Mouse (Mus musculus) kidney, adult 11 months (tissue): ENCODE results near the gene Tomm6.
A peak's percentile ranks its signal among the peaks of the same experiment; 100 is the strongest.
"Not testable (repeated sequence)": the region's sequence is repeated elsewhere in the genome, so short reads cannot be mapped to it uniquely, and the experiment has no call there.

Experiments
- DNase-seq: peaks from one replicate; pipeline ENCODE4 v3.0.0; 2022

Gene Tomm6

DNA sequence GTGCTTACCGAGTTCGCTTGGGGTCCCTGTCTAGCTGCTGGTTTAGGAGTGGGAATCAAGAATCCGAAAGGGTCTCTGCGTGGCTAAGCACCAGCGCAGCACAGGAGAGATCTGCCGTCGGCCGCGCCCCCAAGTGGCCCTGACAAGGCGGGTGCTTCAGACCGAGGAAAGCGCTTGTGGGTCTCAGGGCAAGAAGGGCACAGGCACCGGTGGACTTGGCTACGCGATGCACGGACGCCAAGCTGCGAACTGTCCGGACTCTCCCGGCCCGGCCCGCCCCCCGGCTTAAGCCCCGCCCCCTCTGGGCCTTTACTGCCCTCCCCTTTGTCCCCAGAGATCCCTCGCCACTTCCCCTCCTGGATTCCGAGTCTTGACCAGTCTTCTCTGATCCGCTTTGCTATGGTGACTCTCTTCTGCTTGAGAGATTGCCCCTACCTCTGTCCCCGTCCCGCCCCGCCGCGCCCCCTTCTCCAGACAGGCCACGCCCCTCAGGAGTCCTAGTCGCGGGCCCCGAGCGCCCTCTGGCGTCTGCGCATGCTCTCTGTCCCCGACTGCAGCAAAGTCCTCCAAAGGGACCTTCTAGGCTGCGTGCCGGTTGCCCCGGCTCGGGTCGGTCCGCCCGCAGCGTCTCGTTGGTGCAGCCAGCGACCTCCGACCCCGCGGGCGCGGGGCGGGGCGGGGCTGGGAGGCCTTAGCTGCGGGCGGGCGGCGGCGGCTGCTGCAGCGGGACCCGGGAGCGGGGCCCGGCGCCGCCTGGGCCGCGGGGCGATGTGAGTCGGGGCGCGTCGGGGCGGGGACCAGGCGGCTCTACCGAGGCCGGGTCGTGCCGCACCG is 6.5 kb upstream of the Tomm6 start, which contains the start of gene Prickle4:
Prickle4 (minus strand) TSS at position 234 of the 834 bp plus-strand sequence.
- peak; percentile 97 for DNase-seq

DNA sequence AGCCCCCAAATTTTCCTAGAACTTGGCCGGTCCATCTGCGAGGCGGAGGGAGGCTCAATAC is 6.1 kb upstream of the Tomm6 start, which contains the start of gene Gm21981:
Gm21981 (minus strand) TSS at position 14 of the 61 bp plus-strand sequence.
- DNase-seq = no peak

DNA sequence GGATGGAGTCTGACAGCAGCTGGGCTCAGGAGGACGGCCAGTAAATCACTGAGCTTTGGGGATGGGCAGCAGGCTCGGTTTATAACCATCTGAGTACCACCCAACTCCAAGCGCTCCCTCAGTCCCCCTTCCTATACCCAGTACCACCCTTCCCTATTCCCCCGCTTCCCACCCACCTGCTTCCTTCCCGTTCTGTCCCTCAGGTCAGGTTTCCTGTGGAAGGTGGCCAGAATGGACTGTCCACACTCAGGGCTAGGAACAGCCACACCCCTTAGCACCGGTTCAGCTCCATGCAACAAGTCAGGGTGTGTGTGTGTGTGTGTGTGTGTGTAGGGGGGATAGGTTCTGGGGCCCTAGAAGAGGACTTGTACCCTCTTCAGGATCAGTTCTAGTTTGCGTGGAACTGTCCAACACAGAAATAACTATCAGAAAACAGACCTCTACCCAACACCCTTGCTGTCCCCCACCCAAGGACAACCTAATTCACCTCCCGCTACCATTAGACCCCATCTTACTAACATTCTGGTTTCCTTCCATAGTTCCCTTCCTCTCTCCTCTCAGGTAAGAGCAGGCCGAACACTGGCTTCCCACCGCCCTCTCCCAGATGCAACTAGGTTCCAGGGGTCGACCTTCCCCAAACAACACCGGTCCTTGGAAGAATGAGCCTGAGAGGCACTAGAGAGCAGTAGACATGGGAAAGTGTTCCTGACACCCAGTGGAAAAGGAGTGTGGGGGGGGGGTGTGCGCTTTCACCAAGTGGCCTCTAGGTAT is 5.7 kb upstream of the Tomm6 start:
- peak; percentile 44 for DNase-seq

DNA sequence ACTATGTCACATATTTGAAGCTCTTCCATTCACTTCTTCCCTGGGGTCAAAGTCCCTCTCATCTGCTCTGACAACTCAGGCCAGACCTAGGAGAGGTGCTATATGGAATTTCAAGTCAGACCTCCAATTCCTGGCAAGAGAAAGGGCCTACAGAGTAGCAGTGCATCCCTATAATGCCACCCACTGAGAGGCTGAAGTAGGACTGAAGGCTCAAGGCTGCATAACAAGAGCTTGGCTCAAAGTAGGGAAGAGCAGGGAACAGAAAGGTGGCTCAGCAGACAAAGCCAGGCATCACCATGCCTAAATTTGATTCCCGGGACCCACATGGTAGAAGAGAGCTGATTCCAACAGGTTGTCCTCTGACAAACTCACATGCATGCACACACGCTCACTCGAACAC is 3.5 kb upstream of the Tomm6 start:
- DNase-seq = no peak

DNA sequence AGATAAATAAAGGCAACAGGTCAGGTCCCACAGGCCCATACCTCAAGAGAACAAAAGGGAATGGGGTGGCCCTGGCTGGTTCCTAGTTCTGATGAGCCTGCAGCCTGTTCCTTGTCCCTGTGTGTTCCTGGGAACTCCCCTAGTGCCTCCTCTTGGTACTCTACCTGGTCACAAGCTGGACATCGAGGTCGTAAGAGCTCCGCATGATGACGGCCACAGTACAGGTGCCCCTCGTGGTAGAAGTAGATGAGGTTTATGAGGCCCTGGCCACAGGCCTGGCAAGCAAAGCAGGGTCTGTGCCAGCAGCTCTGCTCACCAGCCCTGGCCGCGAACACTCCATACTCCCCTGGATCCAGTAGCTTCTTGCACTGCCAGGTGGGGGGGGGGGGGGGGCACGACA is 1.7 kb upstream of the Tomm6 start:
- DNase-seq = no peak

DNA sequence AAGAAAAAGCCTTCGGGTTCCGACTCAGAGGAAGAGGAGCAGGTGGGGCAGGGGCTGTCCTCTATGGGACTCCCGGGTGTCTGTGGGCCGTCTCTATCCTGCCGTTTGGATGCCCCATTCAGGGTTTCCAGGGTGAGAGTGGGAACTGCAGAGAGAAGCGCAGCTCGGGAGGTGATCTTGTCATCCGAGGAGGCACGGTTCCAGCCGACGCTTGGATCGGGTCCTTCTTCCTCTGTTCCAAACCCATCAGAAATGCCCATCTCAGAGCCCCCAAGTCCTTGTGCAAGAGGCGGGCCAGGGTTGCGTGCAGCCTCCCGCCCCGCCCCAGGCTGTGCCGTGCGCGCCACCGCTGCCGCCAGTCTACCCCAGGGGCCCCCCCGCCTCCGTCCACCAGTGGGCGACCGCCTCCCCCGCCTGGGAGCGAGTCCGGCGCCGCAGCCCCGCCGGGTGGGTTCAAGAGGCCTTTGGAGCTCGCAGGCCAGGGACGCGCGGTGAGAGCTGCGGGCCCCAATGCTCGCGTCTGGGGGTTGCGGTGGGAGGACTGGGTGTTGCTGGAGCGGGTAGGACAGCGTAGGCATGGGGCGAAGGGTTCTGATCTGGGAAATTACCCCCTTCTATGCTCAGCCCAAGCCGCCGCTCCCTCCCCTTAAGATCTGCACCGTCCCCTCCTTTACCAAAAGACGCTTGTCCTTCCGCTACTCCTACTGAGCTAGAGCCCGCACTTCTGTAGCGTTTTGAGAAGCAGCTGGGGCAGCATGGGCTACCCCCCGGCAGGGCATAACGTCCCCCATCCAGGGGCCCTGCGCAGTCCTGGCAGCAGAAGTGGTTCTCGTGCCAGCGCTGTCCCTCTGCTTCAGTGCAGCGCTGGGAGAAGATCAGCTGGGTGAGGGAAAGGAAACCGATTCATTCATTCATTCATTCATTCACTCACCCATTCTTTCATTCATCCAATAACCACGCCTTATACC is 706 bp upstream of the Tomm6 start, which contains the start of gene Frs3:
Frs3 (plus strand) TSS at position 423 of the 968 bp plus-strand sequence.
- DNase-seq = peak; percentile 46

DNA sequence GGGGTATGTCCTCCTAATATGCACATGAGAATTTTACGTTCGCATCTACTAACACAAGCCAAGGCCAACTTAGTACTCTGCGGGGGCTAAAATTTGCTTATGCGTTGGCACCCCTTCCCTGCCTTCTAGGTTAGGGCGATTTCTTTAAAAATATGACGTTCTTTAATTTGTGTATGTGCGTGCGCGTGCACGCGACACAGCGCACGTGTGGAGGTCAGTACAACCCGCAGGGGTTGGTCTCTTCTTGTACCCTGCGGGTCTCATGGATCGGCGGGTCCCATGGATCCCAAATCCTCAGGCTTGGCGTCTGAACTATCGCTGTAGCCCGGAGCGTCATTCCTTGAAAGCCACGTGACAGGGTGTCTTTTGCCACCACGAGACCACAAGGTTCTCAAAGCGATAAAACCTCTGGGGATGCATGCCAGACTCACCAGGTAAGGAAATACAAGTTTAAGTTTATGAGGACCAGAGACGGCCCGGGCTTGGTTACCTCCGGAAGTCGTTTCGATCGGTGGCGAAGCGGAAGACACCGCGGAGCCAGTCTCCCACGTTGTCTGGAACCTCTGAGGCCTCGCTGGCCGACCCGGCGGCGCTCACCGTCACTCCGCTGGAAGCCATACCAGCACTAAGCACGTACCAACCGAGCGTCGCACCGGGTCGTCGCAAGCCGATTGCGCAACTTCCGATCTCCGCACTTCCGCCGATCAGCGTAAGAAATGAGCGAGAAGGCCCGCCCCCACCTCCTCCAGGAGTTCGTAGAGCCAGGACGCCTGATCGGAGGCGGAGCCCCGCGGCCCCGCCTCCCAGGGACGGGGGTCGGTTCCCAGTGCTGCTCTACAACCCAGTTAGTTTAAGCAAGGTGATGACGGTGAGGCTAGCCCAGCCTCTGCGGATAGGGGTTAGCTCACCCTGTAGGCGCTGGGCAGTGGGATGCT is 510 bp downstream of the Tomm6 start:
- peak; percentile 95 for DNase-seq

DNA sequence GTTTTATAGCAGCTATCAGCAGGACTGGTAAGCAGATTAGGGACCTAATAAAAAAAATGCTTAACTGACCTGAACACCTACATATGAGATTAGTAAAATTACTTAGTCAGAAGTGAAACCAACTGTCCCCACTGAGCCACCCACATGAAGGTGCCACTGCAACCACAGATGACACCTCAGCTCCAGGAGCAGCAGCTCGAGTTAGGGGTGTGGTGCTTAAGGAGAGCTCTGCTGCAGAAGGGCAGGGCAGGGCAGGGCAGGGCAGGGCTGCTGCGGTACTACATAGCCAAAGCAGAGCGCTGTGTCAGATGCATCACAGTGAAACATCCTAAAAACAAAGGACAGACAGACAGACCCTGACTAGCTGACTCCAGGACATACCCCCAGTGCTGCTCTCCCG is 5.3 kb downstream of the Tomm6 start:
- no peak for DNase-seq

DNA sequence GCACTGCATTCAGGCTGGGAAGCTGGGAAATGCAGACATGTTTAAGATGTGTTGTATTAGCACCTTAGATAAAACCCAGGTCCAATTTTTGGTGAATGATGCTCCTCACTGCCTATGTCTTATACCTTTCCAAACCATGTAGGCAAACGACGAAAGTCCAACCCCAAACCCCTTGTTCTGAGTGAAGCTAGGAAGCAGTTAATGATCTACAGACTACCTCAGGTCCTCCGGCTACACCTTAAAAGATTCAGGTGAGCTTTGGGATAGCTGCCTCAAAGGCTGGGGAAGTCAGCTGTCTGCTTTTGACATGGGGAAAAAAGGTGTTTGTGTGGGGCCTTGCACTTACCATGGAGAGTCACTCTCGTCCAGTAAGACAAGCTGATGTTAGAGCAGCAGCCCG is 9.5 kb downstream of the Tomm6 start:
- no peak for DNase-seq

DNA sequence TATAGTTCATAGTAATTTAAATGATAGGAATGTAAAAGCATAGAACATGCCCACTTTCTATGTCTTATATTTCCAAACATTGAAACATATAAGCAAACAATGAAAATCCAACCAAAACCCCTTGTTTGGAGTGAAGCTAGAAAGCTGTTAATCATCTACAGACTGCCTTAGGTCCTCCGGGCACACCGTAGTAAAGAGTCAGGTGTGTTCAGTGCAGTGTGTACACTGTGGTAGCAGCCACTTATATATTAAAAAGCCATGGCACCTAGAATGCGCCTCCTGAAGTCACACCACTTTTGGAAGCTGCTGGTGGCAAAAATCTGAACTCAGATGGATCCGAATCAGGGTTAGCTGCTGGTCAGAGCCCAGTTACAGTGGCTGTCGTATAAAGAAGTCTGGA is 9.9 kb downstream of the Tomm6 start:
- no peak for DNase-seq

DNA sequence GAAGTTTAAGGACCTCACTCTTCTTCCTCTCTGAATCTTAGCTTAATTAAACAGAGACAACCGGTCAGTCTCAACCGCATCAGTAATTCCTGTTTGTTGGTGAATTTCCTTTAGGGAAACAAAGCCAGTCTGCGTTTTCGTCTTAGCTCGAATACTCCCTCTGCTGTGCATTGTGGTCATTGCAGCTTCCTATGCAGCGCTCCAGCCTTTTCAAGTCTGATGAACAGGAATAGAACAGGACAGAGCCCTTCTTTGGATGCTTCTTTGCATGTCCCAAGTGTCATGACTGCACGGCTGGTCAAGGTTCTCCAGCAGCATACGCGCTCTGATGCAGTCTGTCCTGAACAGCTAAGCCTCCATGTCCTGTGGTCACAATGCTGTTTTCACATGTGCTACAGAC is 11.6 kb downstream of the Tomm6 start:
- peak; percentile 49 for DNase-seq

DNA sequence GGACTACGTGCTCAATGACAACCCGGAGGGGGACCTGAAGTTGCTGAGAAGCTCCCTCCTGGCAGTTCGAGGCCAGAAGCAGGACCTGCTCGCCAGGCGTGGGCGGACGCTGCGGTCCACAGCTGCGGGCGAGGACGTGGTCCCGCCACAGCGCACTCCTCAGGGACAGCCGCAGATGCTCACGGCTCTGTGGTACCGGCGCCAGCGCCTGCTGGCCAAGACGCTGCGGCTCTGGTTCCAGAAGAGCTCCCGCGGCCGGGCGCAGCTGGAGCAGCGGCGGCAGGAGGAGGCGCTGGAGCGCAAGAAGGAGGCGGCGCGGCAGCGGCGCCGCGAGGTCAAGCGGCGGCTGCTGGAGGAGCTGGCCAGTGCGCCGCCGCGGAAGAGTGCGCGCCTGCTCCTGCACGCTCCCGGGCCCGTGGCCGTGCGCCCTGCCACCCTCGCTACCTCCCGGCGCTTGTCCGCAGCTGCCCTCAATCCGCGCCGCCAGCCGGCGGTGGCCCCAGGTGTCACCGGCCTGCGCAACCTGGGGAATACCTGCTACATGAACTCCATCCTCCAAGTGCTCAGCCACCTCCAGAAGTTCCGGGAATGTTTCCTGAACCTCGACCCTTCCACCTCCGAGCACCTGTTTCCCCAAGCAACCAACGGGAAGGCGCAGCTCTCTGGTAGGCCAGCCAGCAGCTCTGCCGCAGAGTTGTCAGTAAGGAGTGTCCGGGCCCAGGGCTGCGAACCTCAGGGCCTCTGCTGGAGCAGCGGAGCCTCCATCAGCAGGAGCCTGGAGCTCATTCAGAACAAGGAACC is 15.7 kb downstream of the Tomm6 start:
- DNase-seq = peak; percentile 64

DNA sequence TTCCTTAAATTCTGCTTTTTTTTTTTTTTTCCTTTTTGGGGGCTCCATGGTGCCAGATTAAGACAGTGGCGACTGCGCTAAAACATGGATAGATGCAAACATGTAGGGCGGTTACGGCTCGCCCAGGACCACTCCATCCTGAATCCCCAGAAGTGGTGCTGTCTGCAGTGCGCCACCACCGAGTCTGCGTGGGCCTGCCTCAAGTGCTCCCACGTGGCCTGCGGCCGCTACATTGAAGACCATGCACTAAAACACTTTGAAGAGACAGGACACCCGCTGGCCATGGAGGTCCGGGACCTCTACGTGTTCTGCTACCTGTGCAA is 16.2 kb downstream of the Tomm6 start:
- no peak for DNase-seq

DNA sequence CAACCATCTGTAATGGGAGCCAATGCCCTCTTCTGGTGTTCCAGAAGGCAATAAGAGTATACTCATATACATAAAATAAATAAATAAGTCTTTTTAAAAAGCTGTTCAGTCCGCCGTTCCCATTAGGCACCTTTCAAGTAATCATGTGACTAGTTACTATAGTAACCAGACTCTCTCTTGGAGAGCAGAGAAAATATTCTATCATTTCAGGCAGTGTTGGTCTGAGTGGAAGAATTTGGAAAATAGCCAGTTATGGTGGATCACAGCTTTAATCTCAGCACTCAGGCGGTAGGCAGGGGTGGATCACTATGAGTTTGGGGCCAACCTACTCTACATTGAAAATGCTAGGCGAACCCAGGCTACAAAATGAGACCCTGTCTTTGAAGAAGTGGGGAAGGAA is 19.0 kb downstream of the Tomm6 start:
- DNase-seq = no peak

DNA sequence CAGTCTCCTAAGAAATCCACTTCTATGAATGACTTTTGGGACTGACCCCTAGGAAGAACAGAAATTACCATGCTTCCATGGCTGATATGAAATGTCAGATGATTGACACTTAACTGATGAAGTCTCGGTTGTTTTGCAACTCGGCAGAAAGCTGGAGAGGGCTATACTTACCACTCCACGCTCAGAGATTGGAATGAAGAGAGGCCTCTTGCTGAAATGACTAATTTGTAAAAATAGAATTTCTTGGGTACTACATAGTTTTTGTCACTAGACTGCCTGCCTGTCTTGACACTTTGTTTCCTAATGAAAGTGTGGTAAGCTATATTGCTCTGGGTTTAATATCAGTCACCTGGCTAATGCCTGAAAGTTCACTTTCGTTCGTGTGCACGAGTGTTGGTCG is 23.7 kb downstream of the Tomm6 start:
- no peak for DNase-seq

DNA sequence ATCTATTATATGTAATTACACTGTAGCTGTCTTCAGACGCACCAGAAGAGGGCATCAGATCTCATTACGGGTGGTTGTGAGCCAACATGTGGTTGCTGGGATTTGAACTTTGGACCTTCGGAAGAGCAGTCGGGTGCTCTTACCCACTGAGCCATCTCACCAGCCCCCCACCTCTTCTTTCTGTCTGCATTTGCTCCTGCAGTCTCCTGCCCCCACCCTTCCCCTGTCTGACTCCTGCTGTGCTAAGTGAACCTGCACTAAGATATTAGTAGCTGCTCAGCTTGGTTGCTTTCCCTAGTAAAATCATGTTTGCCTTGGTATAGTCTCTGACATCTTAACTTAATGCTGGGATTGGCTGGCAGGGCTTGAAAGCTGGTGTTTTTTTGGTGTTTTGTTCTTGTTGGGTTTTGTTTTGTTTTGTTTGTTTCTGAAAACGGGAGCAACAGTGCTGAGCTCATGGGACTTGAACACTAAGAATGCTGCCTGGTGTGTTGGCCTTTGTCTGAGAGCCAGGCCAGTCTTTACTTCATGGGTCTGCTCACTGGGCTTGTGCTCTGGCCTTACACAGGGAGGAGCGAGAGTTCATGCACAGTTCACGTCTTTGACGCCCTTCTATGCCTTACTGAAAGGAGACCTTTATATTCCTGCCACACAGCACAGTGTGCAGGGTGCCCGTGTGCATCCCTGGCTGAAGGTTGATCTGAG is 25.0 kb downstream of the Tomm6 start:
- DNase-seq = no peak

DNA sequence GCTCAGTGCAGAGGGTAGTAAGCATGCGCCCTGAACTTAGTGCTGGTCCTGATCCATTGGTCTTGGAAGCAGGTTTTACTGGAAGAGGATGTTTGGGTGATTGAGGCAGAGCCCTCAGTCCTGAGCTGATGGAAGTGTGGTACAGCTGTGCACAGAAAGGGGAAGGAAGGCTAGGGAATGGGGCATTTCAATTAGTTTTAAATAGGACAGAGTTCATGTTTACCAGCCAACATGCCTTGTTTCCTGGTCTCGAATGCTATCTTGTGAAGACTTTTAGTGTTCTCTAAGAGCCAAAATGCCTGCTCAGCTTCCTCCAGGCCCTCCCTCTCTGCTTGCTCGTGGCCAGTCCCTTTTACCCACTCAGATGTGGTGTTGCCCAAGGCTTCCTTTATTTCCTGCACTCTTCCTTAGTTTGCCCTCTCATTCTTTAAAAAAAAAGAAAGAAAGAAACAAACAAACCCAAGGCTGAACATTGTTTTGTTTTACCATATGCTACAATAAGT is 29.4 kb downstream of the Tomm6 start:
- no peak for DNase-seq

DNA sequence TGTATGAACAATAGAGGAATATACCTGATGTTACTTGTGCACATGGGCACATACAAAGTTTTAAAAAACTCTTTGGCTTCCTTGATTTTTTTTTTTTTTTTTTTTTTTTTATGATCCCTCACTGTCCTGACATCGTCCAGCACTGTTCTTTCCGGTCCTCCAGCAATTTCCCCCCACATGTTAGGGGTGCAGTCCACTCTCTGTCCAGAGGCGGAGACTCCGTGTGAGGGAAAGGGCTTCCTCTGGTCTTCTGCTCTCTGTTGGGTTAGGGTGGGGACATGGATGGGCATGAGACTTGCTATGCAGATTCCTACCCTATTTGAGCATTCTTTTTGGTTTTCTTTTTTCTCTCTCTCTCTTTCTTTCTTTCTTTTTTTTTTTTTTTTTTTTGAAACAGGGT is 30.3 kb downstream of the Tomm6 start:
- DNase-seq = no peak

DNA sequence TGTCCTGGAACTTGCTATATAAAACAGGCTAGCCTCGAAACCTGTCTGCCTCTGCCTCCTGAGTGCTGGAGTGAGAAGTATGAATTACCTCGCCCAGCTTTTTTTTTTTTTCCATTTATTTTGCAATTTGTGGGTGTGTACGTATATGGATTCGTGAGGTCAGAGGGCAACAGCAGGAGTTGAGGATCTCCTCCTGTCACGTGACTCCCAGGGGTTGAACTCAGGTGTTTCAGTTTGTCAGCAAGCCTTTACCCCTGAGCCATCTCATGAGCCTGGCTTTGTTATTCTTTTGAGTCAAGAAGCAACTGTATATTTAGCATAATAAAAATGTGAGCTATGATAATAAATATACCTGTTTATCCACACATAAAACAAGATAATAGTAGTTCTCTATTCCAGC is 32.5 kb downstream of the Tomm6 start:
- DNase-seq = no peak

DNA sequence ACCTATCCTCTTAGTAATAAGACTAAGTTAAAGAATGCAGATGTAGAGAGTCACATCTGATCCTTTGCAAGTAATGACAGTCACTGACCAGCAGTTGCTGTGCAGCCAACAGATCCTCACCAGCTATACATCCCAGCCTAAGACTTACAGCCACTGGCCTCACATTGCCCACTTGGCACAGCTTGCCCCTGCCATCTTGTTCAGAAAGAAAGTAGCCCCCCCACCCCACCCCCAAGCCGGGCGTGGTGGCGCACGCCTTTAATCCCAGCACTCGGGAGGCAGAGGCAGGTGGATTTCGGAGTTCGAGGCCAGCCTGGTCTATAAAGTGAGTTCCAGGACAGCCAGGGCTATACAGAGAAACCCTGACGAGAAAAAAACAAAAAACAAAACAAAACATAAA is 33.8 kb downstream of the Tomm6 start:
- not testable (repeated sequence) for DNase-seq

DNA sequence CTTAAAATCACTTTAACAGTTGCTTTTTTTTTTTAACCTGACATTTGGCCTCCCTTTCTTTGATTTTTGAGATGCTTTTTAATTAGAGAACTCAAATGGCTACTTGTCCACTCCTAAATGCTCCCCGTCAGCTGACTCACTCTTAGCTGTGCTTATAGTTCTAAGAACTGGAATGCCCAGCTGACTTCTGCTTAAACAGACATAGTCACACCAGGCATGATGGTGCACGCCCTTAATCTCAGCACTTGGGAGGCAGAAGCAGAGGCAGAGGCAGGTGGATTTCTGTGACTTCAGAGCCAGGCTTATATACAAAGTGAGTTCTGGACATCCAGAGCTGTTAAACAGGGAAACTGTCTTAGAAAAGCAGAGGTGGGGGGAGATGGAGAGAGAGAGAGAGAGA is 36.2 kb downstream of the Tomm6 start:
- no peak for DNase-seq
